Mouse (Mus musculus) kidney, adult 8-10 months (tissue): ENCODE data around the gene Vars.
"Not testable (repeated sequence)": the region's sequence is repeated elsewhere in the genome, so short reads cannot be mapped to it uniquely, and the experiment has no call there.

Source experiments
- DNase-seq, 2 experiments: peaks; one replicate each; pipeline ENCODE4 v3.0.0; 2022

Vars gene

GRCm38 (mm10) chr17:35000717-35001451, at the start of gene Vars:
Vars (plus strand) TSS chr17:35000987.
- DNase-seq, result peak; percentile 76 to 82

- no peak for DNase-seq
Measured at GRCm38 (mm10) chr17:34951636-34952377, 49.0 kb upstream of the Vars start.

- peak; percentile 69 to 74 for DNase-seq
Measured at GRCm38 (mm10) chr17:34952378-34953040, 48.3 kb upstream of the Vars start.

DNA sequence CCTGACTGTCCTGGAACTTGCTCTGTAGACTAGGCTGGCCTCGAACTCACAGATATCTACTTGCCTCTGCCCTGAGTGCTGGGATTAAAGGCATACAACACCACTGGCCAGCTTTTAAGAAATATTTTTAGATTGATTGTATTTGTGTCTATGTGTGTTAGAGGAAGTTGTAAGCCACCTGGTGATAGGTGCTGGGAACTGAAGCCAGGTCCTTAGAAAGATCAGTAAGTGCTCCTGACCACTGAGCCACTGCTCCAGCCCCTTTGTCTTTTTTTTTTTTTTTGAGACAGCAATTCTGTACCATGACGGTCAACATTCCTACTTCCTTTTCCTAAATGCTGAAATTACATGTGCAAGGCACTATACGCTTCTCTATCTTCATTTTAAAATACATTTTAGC, 47.5 kb upstream of the Vars start:
- no peak for DNase-seq

GRCm38 (mm10) chr17:34953904-34954303, 46.9 kb upstream of the Vars start:
- DNase-seq, result peak in 1 of 2 experiments; percentile 67

DNA sequence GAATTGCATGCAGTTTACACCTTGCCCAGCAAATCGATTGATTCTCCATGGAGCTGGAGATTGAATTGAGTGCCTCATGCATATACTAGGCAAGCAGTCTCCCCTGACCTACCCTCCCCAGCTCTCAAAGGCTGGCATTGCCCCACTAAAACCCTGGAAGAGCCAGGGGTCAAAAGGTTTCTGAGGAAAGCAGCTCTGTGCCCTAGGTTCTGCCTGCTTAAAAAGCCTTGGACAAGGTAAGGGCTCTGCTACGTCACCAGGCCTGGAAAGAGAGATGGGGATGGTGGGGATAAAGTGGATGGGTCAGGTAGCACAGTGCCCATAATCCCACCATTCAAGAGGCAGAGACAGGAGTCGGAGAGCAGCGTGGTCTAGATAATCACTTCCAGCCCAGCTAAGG, 46.0 kb upstream of the Vars start:
- DNase-seq, result no peak

- no peak for DNase-seq
Measured at GRCm38 (mm10) chr17:34955884-34956283, 44.9 kb upstream of the Vars start.

- no peak for DNase-seq
Measured at GRCm38 (mm10) chr17:34956340-34956739, 44.4 kb upstream of the Vars start.

GRCm38 (mm10) chr17:34957291-34957690, 43.5 kb upstream of the Vars start:
- not testable (repeated sequence) for DNase-seq

DNA sequence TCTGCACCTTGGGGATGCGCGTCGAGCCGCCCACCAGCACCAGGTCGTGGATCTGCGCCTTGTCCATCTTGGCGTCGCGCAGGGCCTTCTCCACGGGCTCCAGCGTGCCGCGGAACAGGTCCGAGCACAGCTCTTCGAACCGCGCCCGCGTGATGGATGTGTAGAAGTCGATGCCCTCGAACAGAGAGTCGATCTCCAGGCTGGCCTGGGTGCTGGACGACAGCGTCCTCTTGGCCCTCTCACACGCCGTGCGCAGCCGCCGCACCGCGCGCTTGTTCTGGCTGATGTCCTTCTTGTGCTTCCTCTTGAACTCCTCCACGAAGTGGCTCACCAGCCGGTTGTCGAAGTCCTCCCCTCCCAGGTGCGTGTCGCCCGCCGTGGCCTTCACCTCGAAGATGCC, 42.8 kb upstream of the Vars start:
- DNase-seq, result not testable (repeated sequence)

GRCm38 (mm10) chr17:34958734-34959129, 42.1 kb upstream of the Vars start:
- not testable (repeated sequence) for DNase-seq

DNA sequence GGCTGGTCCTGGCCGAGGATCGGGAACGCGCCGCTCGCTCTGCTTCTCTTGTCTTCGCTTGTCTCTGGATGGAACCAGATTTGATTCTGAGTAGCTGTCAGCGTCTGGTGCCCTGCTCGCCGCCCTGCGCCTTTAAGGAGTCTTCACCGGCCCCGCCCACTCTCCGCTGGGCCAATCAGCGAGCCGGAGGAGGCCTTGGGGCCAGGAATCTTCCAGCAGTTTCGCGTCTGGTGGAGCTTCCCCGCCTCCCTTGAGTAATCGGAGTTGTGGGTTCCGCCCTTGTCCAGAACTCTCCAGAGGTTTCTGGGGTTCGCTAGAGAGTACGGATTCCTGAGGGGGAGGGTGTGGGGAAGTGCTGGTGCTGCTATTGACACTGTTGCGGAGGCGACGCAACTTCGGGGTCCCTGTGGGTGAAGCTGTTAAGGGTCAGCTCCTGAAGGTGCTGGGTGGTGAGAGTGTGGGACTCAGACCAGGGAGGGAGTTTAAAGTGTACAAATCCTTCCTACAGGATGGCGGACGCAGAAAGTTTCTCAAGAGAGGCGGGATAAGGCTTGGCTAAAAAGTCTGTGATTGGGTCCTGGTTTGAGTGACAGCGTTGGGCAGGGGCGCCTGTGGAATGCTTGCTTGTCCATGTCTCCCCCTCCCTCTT, 41.5 kb upstream of the Vars start, which contains the start of gene Hspa1b:
TSS of gene Hspa1b (minus strand) at position 109 of the 649 bp plus-strand sequence.
- DNase-seq, result peak; percentile 88 to 92

GRCm38 (mm10) chr17:34959881-34960515, 40.8 kb upstream of the Vars start:
- DNase-seq, result peak; percentile 65 to 74

DNA sequence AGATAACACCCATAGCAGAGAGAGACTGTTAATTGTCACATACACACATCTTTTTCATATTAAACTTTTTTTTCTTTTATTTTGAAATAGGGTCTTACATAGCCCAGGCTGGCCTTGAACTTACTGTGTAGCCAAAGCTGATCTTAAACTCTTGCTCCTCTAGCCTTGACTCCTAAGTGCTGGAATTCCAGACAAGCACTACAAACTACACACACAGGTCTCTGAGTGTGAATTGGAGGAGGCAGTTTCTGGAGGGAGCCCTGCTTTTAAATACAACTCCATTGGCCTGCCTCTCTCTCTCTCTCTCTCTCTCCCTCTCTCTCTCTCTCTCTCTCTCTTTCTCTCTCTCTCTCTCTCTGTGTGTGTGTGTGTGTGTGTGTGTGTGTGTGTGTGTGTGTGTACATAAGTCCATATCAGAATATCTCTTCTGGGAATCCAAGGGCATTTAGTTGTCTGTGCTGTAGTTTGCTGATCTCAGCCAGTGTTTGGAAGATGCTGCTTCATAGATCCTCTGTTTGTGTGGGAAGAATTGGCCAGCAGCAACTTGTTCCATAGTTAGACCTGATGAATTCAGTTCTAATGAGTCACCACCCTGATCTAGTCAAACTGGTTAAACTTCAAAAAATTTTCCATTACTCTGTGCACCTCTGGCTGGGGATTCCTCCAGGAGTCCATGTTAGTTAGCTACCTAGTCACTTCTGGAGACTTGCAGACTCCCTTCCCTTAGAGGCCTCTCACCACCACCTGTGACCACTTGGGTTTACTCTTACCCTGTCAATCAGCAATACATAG, 39.9 kb upstream of the Vars start:
- no peak for DNase-seq

GRCm38 (mm10) chr17:34962125-34962524, 38.7 kb upstream of the Vars start:
- no peak for DNase-seq

- no peak for DNase-seq
Measured at GRCm38 (mm10) chr17:34962841-34963240, 37.9 kb upstream of the Vars start.

DNA sequence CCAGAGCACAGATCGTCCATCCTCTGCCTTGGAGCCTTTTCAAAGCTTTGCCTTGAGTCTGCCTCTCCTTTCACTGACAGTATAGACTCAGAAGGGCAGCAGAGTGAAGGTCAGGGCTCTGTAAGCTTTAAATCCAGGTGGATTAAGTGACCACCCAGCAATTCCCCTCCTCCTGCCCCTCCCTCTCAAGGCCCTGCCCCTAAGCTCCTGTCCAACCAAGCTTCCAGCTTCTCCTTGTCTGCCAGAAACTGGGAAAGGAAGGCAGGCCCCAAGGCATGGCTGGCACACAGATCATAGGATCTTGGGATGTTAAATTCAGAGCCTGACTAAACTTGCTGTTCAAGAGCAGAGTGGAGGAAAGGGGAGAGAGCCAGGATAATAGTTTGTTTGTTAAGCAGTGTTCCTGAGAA, 36.1 kb upstream of the Vars start:
- peak in 1 of 2 experiments; percentile 76 for DNase-seq

DNA sequence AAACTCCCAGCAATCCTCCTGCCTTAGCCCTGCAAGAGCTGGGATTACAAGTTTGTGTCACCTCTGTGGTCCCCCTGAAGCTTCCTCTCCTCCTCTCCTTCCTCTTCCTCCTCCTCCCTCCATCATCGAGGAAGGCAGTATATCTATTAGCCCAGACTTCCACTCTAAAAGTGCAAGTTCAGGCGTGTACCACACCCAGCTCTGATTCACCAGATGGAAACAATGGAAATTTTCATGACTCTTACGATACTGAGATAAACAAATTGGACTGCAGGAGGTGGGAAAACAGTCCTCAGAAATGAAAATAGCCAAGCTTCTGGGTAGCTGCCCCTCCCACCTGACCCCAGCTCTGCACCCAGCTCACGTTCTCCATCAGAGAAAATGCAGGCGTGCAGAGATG, 35.2 kb upstream of the Vars start:
- no peak for DNase-seq

GRCm38 (mm10) chr17:34969822-34970221, 31.0 kb upstream of the Vars start, which contains the start of gene Gm20481:
Gm20481 (plus strand) TSS chr17:34969912.
- not testable (repeated sequence) for DNase-seq

DNA sequence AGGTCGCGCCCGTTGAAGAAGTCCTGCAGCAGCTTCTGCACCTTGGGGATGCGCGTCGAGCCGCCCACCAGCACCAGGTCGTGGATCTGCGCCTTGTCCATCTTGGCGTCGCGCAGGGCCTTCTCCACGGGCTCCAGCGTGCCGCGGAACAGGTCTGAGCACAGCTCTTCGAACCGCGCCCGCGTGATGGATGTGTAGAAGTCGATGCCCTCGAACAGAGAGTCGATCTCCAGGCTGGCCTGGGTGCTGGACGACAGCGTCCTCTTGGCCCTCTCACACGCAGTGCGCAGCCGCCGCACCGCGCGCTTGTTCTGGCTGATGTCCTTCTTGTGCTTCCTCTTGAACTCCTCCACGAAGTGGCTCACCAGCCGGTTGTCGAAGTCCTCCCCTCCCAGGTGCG, 29.9 kb upstream of the Vars start:
- DNase-seq, result peak in 1 of 2 experiments; percentile 1

GRCm38 (mm10) chr17:34971694-34972068, 29.1 kb upstream of the Vars start:
- peak in 1 of 2 experiments; percentile 3 for DNase-seq
